Mouse (Mus musculus) heart, adult 2 months (tissue): ENCODE data around the gene Cops2.

Experiments
- CTCF ChIP-seq: fragments of 200-600 bp; IDR thresholded peaks from 2 replicates; pipeline ENCODE4 v1.8.1; 2022; ENCODE audit warnings: antibody characterized with exemption, mild to moderate bottlenecking, moderate library complexity
- POLR2A ChIP-seq: fragments of 200-500 bp; IDR thresholded peaks from 2 replicates; pipeline ENCODE4 v1.6.1; 2011; ENCODE audit warnings: mild to moderate bottlenecking, low read depth, low read length, control low read depth; ENCODE audit not compliant: insufficient read depth

DNA sequence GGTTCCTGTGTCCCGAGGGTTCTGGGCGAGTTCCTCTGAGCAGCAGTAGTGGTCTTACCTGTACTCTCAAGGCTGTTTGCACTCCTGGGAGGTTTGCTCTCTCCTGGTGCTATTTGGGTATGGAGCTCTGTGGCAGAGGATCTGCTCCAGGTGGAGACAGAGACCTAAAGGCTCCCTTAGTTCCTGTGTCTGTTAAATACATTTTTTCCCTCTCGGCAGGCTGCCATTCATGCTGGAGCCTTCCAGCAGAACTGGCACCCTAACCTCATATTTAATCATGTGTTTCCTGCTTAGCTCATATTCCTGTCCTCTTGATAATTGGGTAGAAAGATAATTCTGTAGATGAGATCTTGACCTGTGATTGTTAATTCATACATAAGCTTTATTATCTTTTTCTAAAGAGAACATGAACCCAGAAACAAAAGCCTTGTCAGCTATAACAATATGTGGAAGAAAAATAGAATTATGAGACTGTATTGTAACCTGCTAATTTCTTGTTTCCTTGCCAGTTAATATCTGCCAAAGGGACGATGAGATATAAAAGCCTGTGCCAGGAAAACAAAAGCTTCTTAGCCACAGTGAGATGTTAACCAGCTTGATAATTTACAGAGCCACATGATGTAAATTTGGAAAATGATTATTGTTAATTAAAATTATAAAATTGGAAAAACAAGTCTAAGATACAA, 27.1 kb upstream of the Cops2 start:
- TF ChIP-seq POLR2A (no peak), CTCF (no peak)
